In the genomic region with DNA sequence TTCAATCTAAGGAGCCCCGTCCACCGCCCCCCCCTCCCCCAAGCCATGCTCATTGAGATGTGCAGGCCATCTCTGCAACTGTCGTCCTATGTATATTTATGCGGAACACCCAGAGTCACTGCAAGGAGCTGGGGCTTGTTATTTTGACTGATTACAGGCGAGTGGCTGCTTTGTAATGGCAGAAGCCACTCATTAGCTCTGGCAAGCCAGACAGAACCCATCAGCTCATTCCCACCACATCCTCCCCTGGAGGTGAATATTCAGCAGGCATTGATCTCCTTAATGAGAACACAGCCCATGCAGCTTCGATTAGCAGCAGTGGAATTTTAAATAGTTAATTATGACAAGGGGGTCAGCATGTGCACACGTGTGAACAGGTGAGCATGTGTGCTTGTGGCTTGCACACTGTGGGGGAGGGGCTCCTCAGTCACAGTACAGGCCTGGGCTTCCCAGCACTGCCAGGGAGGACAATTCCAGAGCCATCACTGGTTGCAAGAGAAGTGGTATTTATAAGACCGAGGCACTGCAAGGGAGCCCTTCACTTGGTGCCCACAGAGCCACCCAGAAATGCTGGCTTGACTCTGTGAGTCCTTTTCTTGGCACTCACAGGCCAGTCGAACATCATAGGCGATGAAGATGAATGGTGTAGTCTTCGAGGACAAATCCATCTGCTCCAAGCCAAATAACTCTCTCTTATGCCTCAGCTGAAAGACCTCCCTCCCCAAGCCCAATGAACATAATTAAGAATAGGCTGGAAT, we compare ENCODE assay signal across 14 mouse cellular contexts.
A peak's percentile ranks its signal among the peaks of the same experiment; 100 is the strongest.
DNase-seq lines count a peak whose midpoint lies in the region; ATAC-seq lines count a peak whose summit lies in the region.
"Had no signal": no experiment of that assay in that cellular context is flagged by ENCODE, and none has a peak within 500 bp of the region (broad histone marks: within the 10 kb centered on the region; RNA-seq: fewer than 3 reads in every experiment).

No protein-coding gene starts in this region.

- H3K4me2 ChIP-seq in forebrain, embryonic 16.5 days (ENCODE audit: low read length) = no peak overlapping the region
- H3K4me2 ChIP-seq: heart, embryonic 12.5 days; liver, embryonic 13.5 days had no signal

- H3K36me3 ChIP-seq in forebrain, embryonic 16.5 days (ENCODE audit: control insufficient read depth, insufficient read depth) = no peaks in the 10 kb centered on the region
- H3K36me3 ChIP-seq: heart, embryonic 12.5 days; liver, embryonic 13.5 days had no signal

- no peak overlapping the region for H3K4me3 ChIP-seq in forebrain, embryonic 16.5 days (replicated peaks; ENCODE audit: low read length)
- H3K4me3 ChIP-seq: heart, embryonic 12.5 days; liver, embryonic 13.5 days had no signal

- H3K27me3 ChIP-seq in forebrain, embryonic 16.5 days (replicated peaks; ENCODE audit: control insufficient read depth, insufficient read depth, low read length) = no peaks in the 10 kb centered on the region
- H3K27me3 ChIP-seq: heart, embryonic 12.5 days; liver, embryonic 13.5 days had no signal

- H3K9ac ChIP-seq in forebrain, embryonic 16.5 days (replicated peaks; ENCODE audit: low read depth, low read length) = no peak overlapping the region
- H3K9ac ChIP-seq: heart, embryonic 12.5 days; liver, embryonic 13.5 days had no signal

- peak; percentile 62; the same call in 1 of the 2 replicates for ATAC-seq in forebrain, embryonic 16.5 days
- ATAC-seq: inflammation-experienced regulatory T-cells, adult 6 months had no signal

- intact Hi-C loops in left cerebral cortex, postnatal 4 days (cut with DNase I) = no loop called here
- intact Hi-C loops in left cerebral cortex, postnatal 14 days (cut with DNase I) = no loop called here

- WGBS in forebrain, embryonic 16.5 days = 33% methylated on average over 11 of the region's 11 CpGs

- peaks cover 7% of the 10 kb centered on the region for H3K4me1 ChIP-seq in forebrain, embryonic 16.5 days (replicated peaks; ENCODE audit: control insufficient read depth, insufficient read depth, low read length)
- H3K4me1 ChIP-seq: heart, embryonic 12.5 days; liver, embryonic 13.5 days had no signal

- H3K27ac ChIP-seq in forebrain, embryonic 16.5 days (ENCODE audit: low read length) = no peak overlapping the region
- H3K27ac ChIP-seq: kidney, postnatal 0 days; liver, embryonic 13.5 days had no signal

- DNase-seq in left cerebral cortex, postnatal 4 days = peak; percentile 5
- DNase-seq in left cerebral cortex, postnatal 14 days (ENCODE audit: low spot score in 2 of 2) = no peak
- peak; percentile 19 for DNase-seq in mesoderm, embryonic 11.5 days (ENCODE audit: low read depth, low spot score)
- peak; percentile 59 for DNase-seq in retina, postnatal 1 day
- DNase-seq in urinary bladder, adult 2 months (ENCODE audit: low spot score) = no peak
- DNase-seq in spleen, adult 18-20 months = no peak
- DNase-seq: cerebellum, postnatal 10 days; liver, embryonic 13.5 days; lung, postnatal 36 days; thymus, postnatal 25 days had no signal

- no peaks in the 10 kb centered on the region for H3K9me3 ChIP-seq in forebrain, embryonic 16.5 days (ENCODE audit: control insufficient read depth, low read length)
- H3K9me3 ChIP-seq: heart, embryonic 12.5 days had no signal

Comparison
In these comparisons a context has a peak if more than half of its experiments do, and no peak if none do; other contexts are left out.
1. DNase-seq: peak in left cerebral cortex, postnatal 4 days (single experiment), mesoderm, embryonic 11.5 days (single experiment) and retina, postnatal 1 day (single experiment); none in left cerebral cortex, postnatal 14 days (0 of 2), urinary bladder, adult 2 months (single experiment) and spleen, adult 18-20 months (0 of 2).